Mouse (Mus musculus) limb, embryonic 11.5 days (tissue): ENCODE results near the gene Eif4e3. TPM values are rescaled to one million over a fixed set of nuclear protein-coding genes. Genes with fewer than 3 reads are reported as not detected.

Source experiments
- ATAC-seq: fragments of 200-750 bp; cut with Nextera tagmentation; 2 replicates; pipeline ENCODE4 v1.8.0; 2017; ENCODE audit warnings: low read depth; ENCODE audit not compliant: insufficient number of reproducible peaks, low FRiP score, low TSS enrichment
- DNase-seq: peaks from one replicate; pipeline ENCODE4 v3.0.0-alpha.2; 2015; ENCODE audit warnings: low spot score
- H3K27ac ChIP-seq: fragments of 300-500 bp; sonication (generic); replicated peaks from 2 replicates; pipeline ENCODE4 v1.5.1; 2014; ENCODE audit warnings: low read depth, mild to moderate bottlenecking, low read length
- H3K27me3 ChIP-seq: fragments of 300-500 bp; sonication (generic); 2 replicates; pipeline ENCODE4 v1.6.1; 2014; ENCODE audit warnings: mild to moderate bottlenecking, low read length, mixed read lengths; ENCODE audit not compliant: control insufficient read depth, insufficient read depth
- H3K36me3 ChIP-seq: fragments of 300-500 bp; sonication (generic); 2 replicates; pipeline ENCODE4 v1.6.1; 2014; ENCODE audit warnings: mild to moderate bottlenecking, low read length, moderate library complexity, mixed read lengths; ENCODE audit not compliant: control insufficient read depth, insufficient read depth
- H3K4me1 ChIP-seq: fragments of 300-500 bp; sonication (generic); 2 replicates; pipeline ENCODE4 v1.6.1; 2014; ENCODE audit warnings: low read length, mixed read lengths; ENCODE audit not compliant: control insufficient read depth, insufficient read depth
- H3K4me2 ChIP-seq: fragments of 300-500 bp; sonication (generic); 2 replicates; pipeline ENCODE4 v1.6.1; 2014; ENCODE audit warnings: low read depth, mild to moderate bottlenecking, moderate library complexity; ENCODE audit not compliant: severe bottlenecking
- H3K4me3 ChIP-seq: fragments of 300-500 bp; sonication (generic); 2 replicates; pipeline ENCODE4 v1.5.1; 2014; ENCODE audit warnings: low read depth, low read length
- H3K9ac ChIP-seq: fragments of 300-500 bp; sonication (generic); 2 replicates; pipeline ENCODE4 v1.6.1; 2014; ENCODE audit warnings: mild to moderate bottlenecking, low read length
- H3K9me3 ChIP-seq: fragments of 300-500 bp; sonication (generic); 2 replicates; pipeline ENCODE4 v1.6.1; 2016; ENCODE audit warnings: low read length; ENCODE audit not compliant: control insufficient read depth
- WGBS: fragments of 180-500 bp; shearing (Covaris S2); extraction: QIAGEN DNeasy Blood & Tissue Kit; methylation state at CpG from one replicate; pipeline ENCODE4 v1.1.7; 2014; 5-methylcytosine and 5-hydroxymethylcytosine counted together
- polyA plus RNA-seq: library from polyadenylated mRNA; unstranded; fragments of >200 nt; fragmentation: Nextera tagmentation; extraction: Ambion mirVana; gene quantifications from 2 replicates; pipeline ENCODE4 v1.2.1, GENCODE M21; 2014

Eif4e3 gene
- polyA plus RNA-seq, 1 experiment from 2014 or later: 17.6 TPM

DNA sequence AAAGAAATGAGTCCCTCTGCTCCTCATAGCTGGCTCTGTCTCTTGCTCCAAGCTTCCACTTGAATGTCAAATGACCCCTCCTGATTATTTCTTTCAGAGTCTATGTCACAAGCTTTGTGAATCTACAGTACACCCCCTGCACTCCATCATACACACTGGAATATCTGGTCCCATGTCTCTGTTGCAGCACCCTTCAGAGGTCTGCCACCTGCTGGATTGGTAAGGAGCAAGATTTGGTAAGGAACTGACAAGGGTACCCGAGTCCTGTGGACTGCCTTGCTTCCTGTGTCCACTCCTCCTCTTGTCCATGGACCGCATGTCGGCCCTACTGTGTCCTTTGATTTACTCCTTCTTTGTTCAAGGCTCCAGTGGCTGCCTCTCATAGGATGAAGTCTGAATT lies 5.2 kb upstream of the Eif4e3 start:
- H3K4me2 ChIP-seq: no peak overlapping the region
- no peaks in the 10 kb centered on the region for H3K27me3 ChIP-seq
- no peak overlapping the region for H3K9ac ChIP-seq
- peaks cover 19% of the 10 kb centered on the region for H3K4me1 ChIP-seq
- H3K4me3 ChIP-seq: no peak overlapping the region
- no peak overlapping the region for H3K27ac ChIP-seq
- DNase-seq: no peak
- H3K36me3 ChIP-seq: no peaks in the 10 kb centered on the region
- ATAC-seq: no peak
- 75% methylated on average over 3 of the region's 3 CpGs for WGBS
- H3K9me3 ChIP-seq: no peaks in the 10 kb centered on the region

DNA sequence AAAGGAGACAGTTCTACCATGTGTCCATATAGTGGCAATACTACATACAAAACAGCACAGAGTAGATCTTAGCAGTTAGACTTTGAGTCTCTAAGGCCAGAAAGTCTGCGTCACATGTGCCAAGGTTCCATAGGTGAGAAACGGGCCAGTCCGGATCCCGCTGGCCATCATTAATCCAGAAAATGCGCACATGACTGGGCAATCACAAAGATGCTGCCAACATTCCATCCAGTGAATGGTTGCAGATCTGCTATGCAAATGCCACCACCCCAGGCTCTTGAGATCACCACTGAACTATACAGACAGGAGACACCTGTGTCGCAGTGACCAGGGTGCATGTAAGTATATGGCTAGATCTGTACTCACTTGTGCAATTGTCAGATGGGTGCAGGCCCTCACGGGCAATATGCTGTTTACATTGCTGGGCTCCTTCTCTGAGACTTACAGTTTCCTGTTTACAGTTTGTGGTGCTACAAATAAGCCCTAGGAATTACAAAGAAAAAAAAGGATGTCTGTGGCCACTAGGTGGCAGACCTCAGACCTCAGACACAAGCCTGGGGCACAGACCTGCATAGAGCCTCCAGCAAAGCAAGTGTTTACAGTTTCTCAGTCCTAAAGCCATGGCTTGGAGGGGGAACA lies 4.0 kb upstream of the Eif4e3 start:
- Histone ChIP-seq H3K9ac (no peak overlapping the region), H3K27me3 (no peaks in the 10 kb centered on the region), H3K36me3 (no peaks in the 10 kb centered on the region), H3K4me2 (no peak overlapping the region), H3K4me3 (no peak overlapping the region), H3K9me3 (no peaks in the 10 kb centered on the region), H3K27ac (no peak overlapping the region), H3K4me1 (peaks cover 19% of the 10 kb centered on the region)
- WGBS: 81% methylated on average over 7 of the region's 7 CpGs
- DNase-seq (peak; percentile 74), ATAC-seq (no peak)

GRCm38 (mm10) chr6:99669481-99670325 lies 3.1 kb upstream of the Eif4e3 start:
- Histone ChIP-seq H3K4me2 (no peak overlapping the region), H3K36me3 (no peaks in the 10 kb centered on the region), H3K27me3 (no peaks in the 10 kb centered on the region), H3K27ac (no peak overlapping the region), H3K4me3 (no peak overlapping the region), H3K9ac (no peak overlapping the region), H3K4me1 (peaks cover 19% of the 10 kb centered on the region), H3K9me3 (no peaks in the 10 kb centered on the region)
- 40% methylated on average over 5 of the region's 5 CpGs for WGBS
- DNase-seq: no peak
- no peak for ATAC-seq

GRCm38 (mm10) chr6:99667290-99667689 lies 719 bp upstream of the Eif4e3 start:
- Histone ChIP-seq H3K9ac (peak overlapping the region; percentile 82), H3K9me3 (no peaks in the 10 kb centered on the region), H3K36me3 (no peaks in the 10 kb centered on the region), H3K27me3 (no peaks in the 10 kb centered on the region), H3K4me2 (peak overlapping the region; percentile 90), H3K4me3 (peak overlapping the region; percentile 75), H3K27ac (peak overlapping the region; percentile 51; the same call in 1 of the 2 replicates), H3K4me1 (peaks cover 19% of the 10 kb centered on the region)
- 15% methylated on average over 8 of the region's 8 CpGs for WGBS
- ATAC-seq: no peak
- DNase-seq: peak; percentile 58

GRCm38 (mm10) chr6:99665457-99666317 lies 884 bp downstream of the Eif4e3 start:
- H3K27ac ChIP-seq: no peak overlapping the region
- 31% methylated on average over 16 of the region's 16 CpGs for WGBS

DNA sequence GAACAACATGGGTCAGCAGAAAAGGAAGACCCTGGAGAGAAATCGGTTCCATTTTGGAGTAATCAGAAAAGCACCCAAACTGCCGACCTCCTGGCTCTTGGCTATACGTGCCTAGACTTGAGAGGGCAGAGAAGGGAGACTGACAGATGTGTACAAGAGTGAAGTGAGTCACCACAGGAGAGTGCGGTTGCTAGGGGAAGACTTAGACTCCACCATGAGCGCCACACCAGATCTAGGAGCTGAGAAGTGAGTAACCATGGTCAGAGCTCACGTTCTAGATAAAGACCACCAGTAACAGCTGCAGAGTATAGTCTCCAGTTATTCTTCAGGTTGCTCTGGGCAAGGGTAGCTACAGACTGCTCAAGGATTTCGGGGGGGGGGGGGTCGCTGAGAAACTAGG lies 3.3 kb downstream of the Eif4e3 start:
- no peak for ATAC-seq
- 77% methylated on average over 8 of the region's 8 CpGs for WGBS
- H3K4me1 ChIP-seq: peaks cover 11% of the 10 kb centered on the region
- no peak overlapping the region for H3K27ac ChIP-seq
- no peak overlapping the region for H3K4me3 ChIP-seq
- no peaks in the 10 kb centered on the region for H3K36me3 ChIP-seq
- no peak overlapping the region for H3K9ac ChIP-seq
- no peaks in the 10 kb centered on the region for H3K9me3 ChIP-seq
- no peak for DNase-seq
- H3K27me3 ChIP-seq: no peaks in the 10 kb centered on the region
- no peak overlapping the region for H3K4me2 ChIP-seq

More at GRCm38 (mm10) chr6:99665457-99666317, 884 bp downstream of the Eif4e3 start:
- Histone ChIP-seq H3K27me3 (no peaks in the 10 kb centered on the region), H3K9ac (peak overlapping the region; percentile 82), H3K9me3 (no peaks in the 10 kb centered on the region), H3K4me2 (peak overlapping the region; percentile 90), H3K4me1 (peaks cover 19% of the 10 kb centered on the region), H3K4me3 (peak overlapping the region; percentile 75), H3K36me3 (no peaks in the 10 kb centered on the region)
- DNase-seq (peak; percentile 63), ATAC-seq (no peak)

DNA sequence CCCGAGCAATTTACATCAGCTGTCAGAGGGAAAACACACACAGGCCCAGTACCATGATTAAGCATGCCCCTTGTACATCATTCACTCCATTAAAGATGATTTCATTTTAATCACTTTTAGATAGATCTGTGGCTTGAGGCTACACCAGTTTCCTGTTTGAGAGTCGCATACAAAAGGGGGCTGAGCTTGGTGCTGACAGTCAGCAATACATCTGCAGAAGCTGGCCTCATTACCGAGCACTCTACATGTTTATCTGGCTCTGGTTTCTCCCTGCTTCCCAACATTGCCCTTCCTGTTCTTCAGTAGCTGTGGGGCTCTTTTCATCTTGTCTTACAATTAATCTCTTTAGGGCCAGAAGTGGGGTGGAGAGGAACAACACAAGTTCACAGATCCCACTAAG lies 6.1 kb downstream of the Eif4e3 start:
- H3K4me1 ChIP-seq: no peaks in the 10 kb centered on the region
- no peaks in the 10 kb centered on the region for H3K36me3 ChIP-seq
- no peak overlapping the region for H3K4me2 ChIP-seq
- ATAC-seq: no peak
- no peak overlapping the region for H3K9ac ChIP-seq
- H3K9me3 ChIP-seq: no peaks in the 10 kb centered on the region
- H3K27ac ChIP-seq: no peak overlapping the region
- 40% methylated on average over 3 of the region's 3 CpGs for WGBS
- no peak for DNase-seq
- H3K27me3 ChIP-seq: no peaks in the 10 kb centered on the region
- no peak overlapping the region for H3K4me3 ChIP-seq

- Histone ChIP-seq H3K4me1 (peaks cover 5% of the 10 kb centered on the region; the same call in 1 of the 2 replicates), H3K36me3 (no peaks in the 10 kb centered on the region), H3K27me3 (no peaks in the 10 kb centered on the region), H3K9ac (no peak overlapping the region), H3K4me2 (no peak overlapping the region), H3K27ac (no peak overlapping the region), H3K4me3 (no peak overlapping the region), H3K9me3 (no peaks in the 10 kb centered on the region)
- WGBS: 88% methylated on average over 10 of the region's 10 CpGs
- DNase-seq (no peak), ATAC-seq (no peak)
Observed at GRCm38 (mm10) chr6:99658586-99658985, 8.0 kb downstream of the Eif4e3 start.
